Mouse (Mus musculus) intestine, postnatal 0 days (tissue): Measurements from ENCODE around the gene Naxe. TPM values are rescaled to one million over a fixed set of nuclear protein-coding genes. Genes with fewer than 3 reads are reported as not detected.

Experiments
- ATAC-seq: fragments of 200-750 bp; cut with Nextera tagmentation; 2 replicates; pipeline ENCODE4 v1.8.0; 2017; ENCODE audit warnings: mild to moderate bottlenecking, moderate TSS enrichment, moderate library complexity
- H3K27ac ChIP-seq: fragments of 300-500 bp; sonication (generic); 2 replicates; pipeline ENCODE4 v1.5.1; 2014; ENCODE audit warnings: mild to moderate bottlenecking, low read depth, low read length, moderate library complexity
- H3K27me3 ChIP-seq: fragments of 300-500 bp; sonication (generic); replicated peaks from 2 replicates; pipeline ENCODE4 v1.6.1; 2014; ENCODE audit warnings: low read length, mixed read lengths; ENCODE audit not compliant: control insufficient read depth, insufficient read depth
- H3K36me3 ChIP-seq: fragments of 300-500 bp; sonication (generic); 2 replicates; pipeline ENCODE4 v1.6.1; 2014; ENCODE audit warnings: mild to moderate bottlenecking, moderate library complexity; ENCODE audit not compliant: control insufficient read depth, insufficient read depth
- H3K4me1 ChIP-seq: fragments of 300-500 bp; sonication (generic); replicated peaks from 2 replicates; pipeline ENCODE4 v1.6.1; 2014; ENCODE audit warnings: antibody characterized with exemption, low read length, mixed read lengths; ENCODE audit not compliant: control insufficient read depth, insufficient read depth
- H3K4me2 ChIP-seq: fragments of 300-500 bp; sonication (generic); replicated peaks from 2 replicates; pipeline ENCODE4 v1.6.1; 2014; ENCODE audit warnings: low read depth, mild to moderate bottlenecking, moderate library complexity
- H3K4me3 ChIP-seq: fragments of 300-500 bp; sonication (generic); 2 replicates; pipeline ENCODE4 v1.5.1; 2014; ENCODE audit warnings: low read depth, low read length
- H3K9ac ChIP-seq: fragments of 300-500 bp; sonication (generic); 2 replicates; pipeline ENCODE4 v1.6.1; 2014; ENCODE audit warnings: mild to moderate bottlenecking, low read depth, low read length
- H3K9me3 ChIP-seq: fragments of 300-500 bp; sonication (generic); 2 replicates; pipeline ENCODE4 v1.6.1; 2016; ENCODE audit warnings: mixed run types; ENCODE audit not compliant: control insufficient read depth
- CTCF ChIP-seq: sonication (generic); IDR thresholded peaks from 2 replicates; pipeline ENCODE4 v1.5.1; 2016; ENCODE audit warnings: low read depth, mild to moderate bottlenecking, control low read depth, antibody characterized with exemption, moderate library complexity
- WGBS: fragments of 180-500 bp; shearing (Covaris S2); extraction: QIAGEN DNeasy Blood & Tissue Kit; methylation state at CpG from one replicate; pipeline ENCODE4 v1.1.7; 2014; 5-methylcytosine and 5-hydroxymethylcytosine counted together
- polyA plus RNA-seq: library from polyadenylated mRNA; unstranded; fragments of >200 nt; fragmentation: Nextera tagmentation; extraction: Ambion mirVana; gene quantifications from 2 replicates; pipeline ENCODE4 v1.2.1, GENCODE M21; 2015

Gene Naxe
- 109 and 118 TPM in 2 replicates for polyA plus RNA-seq

DNA sequence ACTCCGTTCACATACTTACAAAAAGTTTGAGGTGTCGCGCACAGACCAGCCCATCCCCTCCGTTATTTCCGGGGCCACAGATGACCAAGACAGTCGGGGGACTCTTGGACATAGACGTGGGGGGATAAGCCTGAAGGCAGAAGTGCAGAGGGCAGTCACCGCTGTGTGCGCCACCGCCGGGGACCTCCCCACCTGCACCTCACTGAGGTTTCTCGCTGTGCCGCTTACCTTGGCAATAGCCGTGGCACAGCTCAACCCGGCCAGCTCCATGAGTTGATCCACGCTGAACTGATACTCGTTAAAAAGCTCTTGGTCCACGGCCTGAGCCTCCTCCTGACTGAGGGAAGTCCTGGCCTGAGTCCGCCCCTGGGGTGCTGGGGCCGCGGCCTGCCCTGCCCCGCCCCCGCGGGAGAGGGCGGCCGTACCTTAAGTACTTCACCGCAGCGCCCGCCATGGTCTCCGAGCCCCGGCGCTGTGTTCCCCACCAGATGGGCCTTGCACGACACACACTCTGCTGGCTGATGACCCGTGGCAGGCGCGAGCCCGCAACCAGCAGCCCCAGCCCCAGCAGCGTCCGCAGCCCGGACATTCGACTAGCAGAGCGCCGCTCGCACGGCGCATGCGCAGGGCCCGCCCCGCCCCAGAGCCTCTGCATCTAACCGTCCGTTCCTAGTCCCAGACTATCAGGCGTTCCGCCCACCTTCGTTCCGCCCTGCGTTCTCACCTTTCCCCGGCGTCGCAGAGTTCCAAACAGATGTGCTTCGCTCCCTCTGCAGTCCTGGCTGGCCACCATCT lies at the start of gene Naxe:
Gene Naxe, minus strand, starts transcription at position 594 of the 795 bp plus-strand sequence.
- 1% methylated on average over 60 of the region's 60 CpGs for WGBS
- H3K27me3 ChIP-seq = no peaks in the 10 kb centered on the region
- TF ChIP-seq CTCF = no peak
- H3K36me3 ChIP-seq = peaks cover 20% of the 10 kb centered on the region
- H3K9me3 ChIP-seq = no peaks in the 10 kb centered on the region
- H3K27ac ChIP-seq = 0 out of 2 replicates have a peak within 1 kb of the TSS, but pooled peaks have one; percentile 15
- H3K4me3 ChIP-seq = peak within 1 kb of the TSS; percentile 94
- H3K4me2 ChIP-seq = peak within 1 kb of the TSS; percentile 95
- peak; percentile 91 for ATAC-seq
- peak within 1 kb of the TSS; percentile 73 for H3K9ac ChIP-seq
- no peaks in the 10 kb centered on the region for H3K4me1 ChIP-seq

DNA sequence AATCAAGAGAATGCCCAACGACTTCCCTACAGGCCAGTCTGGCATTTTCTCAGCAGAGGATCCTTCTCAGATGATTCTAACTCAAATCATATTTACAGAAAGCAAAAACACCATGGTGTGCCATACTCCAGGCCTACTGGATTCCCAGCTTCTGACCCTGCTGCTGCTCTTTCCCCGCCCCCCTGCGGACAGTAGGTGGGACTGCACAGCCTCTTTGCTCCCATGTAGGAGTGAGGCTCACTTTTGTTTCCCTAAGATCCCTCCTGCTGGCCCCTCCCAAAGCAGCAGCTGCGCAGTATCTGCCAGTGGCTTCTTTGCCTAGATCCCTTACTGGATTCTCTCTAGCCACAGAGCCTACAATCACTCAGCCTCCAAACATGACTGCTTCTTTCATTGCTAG lies 47.8 kb upstream of the Naxe start:
- no peaks in the 10 kb centered on the region for H3K4me1 ChIP-seq
- no peak for TF ChIP-seq CTCF
- no peaks in the 10 kb centered on the region for H3K9me3 ChIP-seq
- no peak for ATAC-seq
- no peak overlapping the region for H3K9ac ChIP-seq
- no peak overlapping the region for H3K4me3 ChIP-seq
- H3K4me2 ChIP-seq = no peak overlapping the region
- H3K27me3 ChIP-seq = no peaks in the 10 kb centered on the region
- no peak overlapping the region for H3K27ac ChIP-seq
- 93% methylated on average over 4 of the region's 4 CpGs for WGBS
- peaks cover 76% of the 10 kb centered on the region for H3K36me3 ChIP-seq

DNA sequence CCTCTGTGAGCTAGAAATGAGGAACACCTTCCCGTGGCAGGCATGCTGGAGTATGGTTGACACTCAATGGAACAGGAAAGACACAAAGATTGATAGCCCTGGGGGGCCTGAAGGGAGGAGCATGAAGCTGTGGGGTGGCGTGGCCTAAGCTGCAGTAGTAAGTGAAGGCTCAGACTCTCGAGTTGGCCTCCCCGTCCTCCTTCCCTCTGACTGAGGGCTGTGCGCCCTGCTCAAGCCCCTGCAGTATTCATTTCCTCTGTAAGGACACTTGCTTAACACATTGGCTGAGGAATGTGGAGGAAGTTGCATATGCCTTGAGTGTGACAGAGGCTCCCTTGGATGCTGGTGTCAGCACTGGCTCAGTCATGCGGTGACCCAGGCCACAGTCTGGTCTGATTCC lies 44.3 kb upstream of the Naxe start:
- Histone ChIP-seq H3K9ac (no peak overlapping the region), H3K9me3 (no peaks in the 10 kb centered on the region), H3K4me2 (no peak overlapping the region), H3K36me3 (peaks cover 71% of the 10 kb centered on the region), H3K27me3 (no peaks in the 10 kb centered on the region), H3K27ac (peak overlapping the region; percentile 35), H3K4me1 (no peaks in the 10 kb centered on the region), H3K4me3 (no peak overlapping the region)
- no peak for ATAC-seq
- 82% methylated on average over 6 of the region's 6 CpGs for WGBS
- TF ChIP-seq CTCF = no peak

DNA sequence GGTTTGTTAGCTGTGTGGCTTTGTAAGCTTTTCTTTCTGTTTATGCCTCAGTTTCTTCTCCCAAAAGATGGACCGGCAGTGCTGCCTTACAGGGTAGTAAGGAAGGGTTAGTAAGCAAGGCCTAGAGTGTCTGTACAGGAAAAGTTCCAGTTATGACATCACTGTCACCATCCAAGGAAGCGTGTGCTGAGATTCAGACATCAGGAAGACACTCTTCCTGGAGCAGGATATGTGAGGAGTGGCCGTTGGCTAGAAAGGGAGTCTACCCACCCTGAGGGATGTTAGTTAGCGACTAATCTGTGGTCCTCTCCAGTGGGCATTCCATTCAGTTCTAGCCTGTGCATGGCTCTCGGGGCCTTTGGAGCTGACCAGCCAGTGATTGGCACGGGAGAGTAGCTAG lies 43.9 kb upstream of the Naxe start:
- Histone ChIP-seq H3K4me3 (no peak overlapping the region), H3K4me2 (no peak overlapping the region), H3K36me3 (peaks cover 69% of the 10 kb centered on the region; the same call in 1 of the 2 replicates), H3K4me1 (no peaks in the 10 kb centered on the region), H3K27me3 (no peaks in the 10 kb centered on the region), H3K27ac (peak overlapping the region; percentile 35), H3K9me3 (no peaks in the 10 kb centered on the region), H3K9ac (no peak overlapping the region)
- no peak for ATAC-seq
- WGBS = 83% methylated on average over 6 of the region's 6 CpGs
- no peak for TF ChIP-seq CTCF

DNA sequence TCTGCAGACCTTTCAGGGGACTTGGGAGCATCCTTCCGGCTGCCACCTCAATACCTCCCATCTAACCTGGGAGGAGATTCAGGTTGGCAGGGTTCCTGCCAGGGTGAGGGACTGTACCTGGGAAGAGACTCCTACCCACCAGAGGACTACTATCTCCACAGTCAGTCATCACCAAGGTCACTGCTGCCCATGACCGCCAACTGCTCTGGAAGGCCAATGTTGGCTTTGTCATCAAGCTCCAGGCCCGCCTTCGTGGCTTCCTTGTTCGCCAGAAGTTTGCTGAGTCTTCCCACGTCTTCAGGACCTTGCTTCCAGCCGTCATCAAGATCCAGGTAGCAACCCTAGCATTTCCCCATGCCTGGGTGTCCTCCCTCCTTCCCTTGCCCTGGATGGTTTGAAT lies 43.4 kb upstream of the Naxe start:
- Histone ChIP-seq H3K27me3 (no peaks in the 10 kb centered on the region), H3K9ac (no peak overlapping the region), H3K9me3 (no peaks in the 10 kb centered on the region), H3K4me1 (no peaks in the 10 kb centered on the region), H3K27ac (peak overlapping the region; percentile 35; the same call in 1 of the 2 replicates), H3K4me3 (no peak overlapping the region), H3K36me3 (peaks cover 65% of the 10 kb centered on the region), H3K4me2 (no peak overlapping the region)
- no peak for TF ChIP-seq CTCF
- 93% methylated on average over 7 of the region's 7 CpGs for WGBS
- no peak for ATAC-seq

DNA sequence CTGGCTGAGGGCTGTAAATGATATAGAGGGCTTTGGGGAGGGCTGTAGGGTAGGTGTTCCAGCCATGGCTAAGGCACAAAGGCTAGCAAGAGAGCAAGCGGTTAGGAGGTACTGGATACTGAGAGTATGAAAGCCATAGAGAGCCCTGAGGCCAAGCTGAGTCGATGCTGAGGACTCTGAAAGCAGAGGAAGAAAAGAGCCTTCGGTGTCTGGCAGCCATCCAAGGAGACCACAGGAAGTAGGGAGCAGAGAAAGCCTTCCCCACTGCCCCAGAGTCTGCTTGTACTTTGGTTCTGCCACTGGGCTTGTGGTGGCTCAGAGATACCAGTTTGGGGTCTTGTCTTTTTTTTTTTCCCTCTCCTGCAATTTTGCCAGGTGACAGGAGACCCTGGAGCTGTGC lies 42.0 kb upstream of the Naxe start:
- 80% methylated on average over 3 of the region's 3 CpGs for WGBS
- H3K4me1 ChIP-seq = no peaks in the 10 kb centered on the region
- H3K9ac ChIP-seq = no peak overlapping the region
- no peak overlapping the region for H3K4me3 ChIP-seq
- no peak for TF ChIP-seq CTCF
- H3K9me3 ChIP-seq = no peaks in the 10 kb centered on the region
- no peak for ATAC-seq
- peaks cover 58% of the 10 kb centered on the region for H3K36me3 ChIP-seq
- H3K27me3 ChIP-seq = no peaks in the 10 kb centered on the region
- H3K27ac ChIP-seq = no peak overlapping the region
- no peak overlapping the region for H3K4me2 ChIP-seq
